Mouse (Mus musculus) MEL (cell line): ENCODE data around the gene Mdk.

Experiments
- CTCF ChIP-seq, 3 experiments: IDR thresholded peaks in 2 of 3; conservative IDR thresholded peaks in 1 of 3; 2 replicates each; pipeline ENCODE4 v1.5.1; 2011 to 2012; ENCODE audit warnings: low read length in 3 of 3, low read depth in 2 of 3, mild to moderate bottlenecking in 2 of 3, improper control_type of control experiment in 1 of 3, inconsistent platforms in 1 of 3, mixed read lengths in 1 of 3, moderate library complexity in 1 of 3; ENCODE audit not compliant: control insufficient read depth in 1 of 3, insufficient read depth in 1 of 3, poor library complexity in 1 of 3, severe bottlenecking in 1 of 3
- JUND ChIP-seq: IDR thresholded peaks from 2 replicates; pipeline ENCODE4 v1.6.1; 2011; ENCODE audit warnings: low read depth, mild to moderate bottlenecking, improper control_type of control experiment, low read length
- MEF2A ChIP-seq: IDR thresholded peaks from 2 replicates; pipeline ENCODE4 v1.6.1; 2014; ENCODE audit warnings: low read depth, mild to moderate bottlenecking, inconsistent platforms, low read length, improper control_type of control experiment; ENCODE audit not compliant: poor library complexity, insufficient replicate concordance, severe bottlenecking; ENCODE audit errors: extremely low read depth
- NELFE ChIP-seq: IDR thresholded peaks from 2 replicates; pipeline ENCODE4 v1.6.1; 2011; ENCODE audit warnings: low read depth, low read length, improper control_type of control experiment
- POLR2A ChIP-seq, 2 experiments: IDR thresholded peaks; 2 replicates each; pipeline ENCODE4 v1.6.1; 2011 to 2012; ENCODE audit warnings: low read length in 2 of 2, mild to moderate bottlenecking in 2 of 2, control low read depth in 1 of 2, improper control_type of control experiment in 1 of 2, low read depth in 1 of 2, moderate library complexity in 1 of 2; ENCODE audit not compliant: control insufficient read depth in 1 of 2, insufficient read depth in 1 of 2, poor library complexity in 1 of 2
- ZC3H11A ChIP-seq: IDR thresholded peaks from 2 replicates; pipeline ENCODE4 v1.6.1; 2012; ENCODE audit warnings: low read depth, mild to moderate bottlenecking, inconsistent platforms, low read length, improper control_type of control experiment

DNA sequence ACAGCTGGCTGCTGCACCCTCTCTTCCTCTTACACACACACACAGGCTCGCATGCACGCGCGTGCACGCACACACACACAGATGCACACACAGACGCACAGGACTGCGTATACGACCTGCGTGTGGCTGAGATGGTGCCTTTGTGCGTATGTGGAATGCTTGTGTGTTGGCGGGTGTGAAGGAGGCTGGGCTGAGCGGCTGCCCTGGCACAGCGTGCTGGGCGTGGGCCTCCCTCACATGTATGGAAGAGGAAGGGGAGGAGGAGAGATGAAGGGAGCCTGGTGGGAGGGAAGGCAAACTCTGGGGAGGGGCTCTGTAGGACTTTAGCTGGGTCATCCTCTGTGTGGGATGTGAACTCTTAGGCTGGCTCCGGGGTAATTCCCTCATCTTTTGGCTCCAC is 6.7 kb downstream of the Mdk start:
- TF ChIP-seq POLR2A (IDR thresholded peaks at IDR 0.05; ENCODE audit: control insufficient read depth in 1 of 2, insufficient read depth in 1 of 2, low read depth in 1 of 2, low read length in 2 of 2, poor library complexity in 1 of 2) (no peak), JUND (no peak), NELFE (no peak), CTCF (IDR thresholded peaks at IDR 0.05 in 2 of 3, conservative IDR thresholded peaks at IDR 0.05 in 1 of 3; ENCODE audit: control insufficient read depth in 1 of 3, insufficient read depth in 1 of 3, low read depth in 2 of 3, low read length in 3 of 3, poor library complexity in 1 of 3, severe bottlenecking in 1 of 3) (no peak), MEF2A (no peak), ZC3H11A (no peak)
